Mouse (Mus musculus): ENCODE measurements at regions not wholly inside any gene's neighbourhood (a gene's known extent, or its start where the extent isn't known, plus 50 kb on each side); places are given as distances from the start of the nearest gene placed in this dataset.

- TF ChIP-seq CTCF (IDR thresholded peaks at IDR 0.05; ENCODE audit: low read depth), result no peak
- TF ChIP-seq EP300 (IDR thresholded peaks at IDR 0.05; ENCODE audit: low read depth), result no peak
Observed at GRCm38 (mm10) chr9:91228525-91228924, 133.7 kb upstream of the Zic4 start.

Measured in liver, postnatal 0 days (tissue).